Mouse (Mus musculus) left cerebral cortex, postnatal 14 days (tissue): ENCODE data around the gene Hyou1. TPM values are rescaled to one million over a fixed set of nuclear protein-coding genes. Genes with fewer than 3 reads are reported as not detected.
A peak's percentile ranks its signal among the peaks of the same experiment; 100 is the strongest.
"Not testable (repeated sequence)": the region's sequence is repeated elsewhere in the genome, so short reads cannot be mapped to it uniquely, and the experiment has no call there.

Experiments used
- DNase-seq, 2 experiments: peaks; one replicate each; pipeline ENCODE4 v3.0.0; 2021 to 2022; ENCODE audit warnings: low spot score in 2 of 2, mixed read lengths in 1 of 2
- intact Hi-C: fragments of 180-260 bp; cut with DNase I; formaldehyde crosslinking; loops from one replicate; pipeline ENCODE4 v1.15.1; 2025
- total RNA-seq, 2 experiments: library from RNA; stranded (reverse); gene quantifications; 2 replicates each; pipeline ENCODE4 v1.2.3; 2021

The Hyou1 gene
- total RNA-seq, 2 experiments from 2014 or later = 100 to 101 TPM

- intact Hi-C loops = no loop called here
- DNase-seq = no peak
These were observed 32.1 kb upstream of the Hyou1 start for GRCm38 (mm10) chr9:44347166-44347565.

- DNase-seq = no peak
- intact Hi-C loops = no loop called here
These were observed 31.7 kb upstream of the Hyou1 start for GRCm38 (mm10) chr9:44347621-44348020.

GRCm38 (mm10) chr9:44348546-44348945 lies 30.7 kb upstream of the Hyou1 start:
- no peak for DNase-seq
- intact Hi-C loops = no loop called here

- intact Hi-C loops = no loop called here
- DNase-seq = no peak
These were observed 27.9 kb upstream of the Hyou1 start for GRCm38 (mm10) chr9:44351396-44351795.

GRCm38 (mm10) chr9:44352337-44352736 lies 27.0 kb upstream of the Hyou1 start:
- DNase-seq = no peak
- intact Hi-C loops = no loop called here

- no peak for DNase-seq
- intact Hi-C loops = no loop called here
These were observed 26.1 kb upstream of the Hyou1 start for GRCm38 (mm10) chr9:44353142-44353541.

- intact Hi-C loops = no loop called here
- no peak for DNase-seq
These were observed 22.1 kb upstream of the Hyou1 start for GRCm38 (mm10) chr9:44357207-44357606.

- peak; percentile 94 to 96 for DNase-seq
- intact Hi-C loops = no loop called here
These were observed 17.9 kb upstream of the Hyou1 start, which contains the start of gene Vps11 for GRCm38 (mm10) chr9:44361190-44361917. Vps11 (minus strand) TSS chr9:44361670.

GRCm38 (mm10) chr9:44361931-44362330 lies 17.4 kb upstream of the Hyou1 start:
- intact Hi-C loops, DNase-seq: not testable (repeated sequence)

GRCm38 (mm10) chr9:44364480-44364879 lies 14.8 kb upstream of the Hyou1 start:
- DNase-seq = no peak
- intact Hi-C loops = no loop called here

- no peak for DNase-seq
- intact Hi-C loops = no loop called here
These were observed 5.9 kb upstream of the Hyou1 start for GRCm38 (mm10) chr9:44373386-44373785.

- intact Hi-C loops = no loop called here
- DNase-seq = no peak
These were observed 3.1 kb upstream of the Hyou1 start for GRCm38 (mm10) chr9:44376141-44376540.

- DNase-seq, intact Hi-C loops: not testable (repeated sequence)
These were observed 2.0 kb upstream of the Hyou1 start for GRCm38 (mm10) chr9:44377335-44377734.

- no peak for DNase-seq
- intact Hi-C loops = no loop called here
These were observed 1.0 kb upstream of the Hyou1 start for GRCm38 (mm10) chr9:44378153-44378730.

GRCm38 (mm10) chr9:44379862-44380261 lies 572 bp downstream of the Hyou1 start:
- no peak for DNase-seq
- intact Hi-C loops = no loop called here

- intact Hi-C loops = no loop called here
- no peak for DNase-seq
These were observed 5.3 kb downstream of the Hyou1 start for GRCm38 (mm10) chr9:44384596-44384995.

GRCm38 (mm10) chr9:44387221-44387620 lies 7.9 kb downstream of the Hyou1 start:
- intact Hi-C loops = no loop called here

GRCm38 (mm10) chr9:44389273-44389672 lies 10.0 kb downstream of the Hyou1 start:
- intact Hi-C loops = no loop called here
- peak; percentile 48 to 56 for DNase-seq

More at GRCm38 (mm10) chr9:44387221-44387620, 7.9 kb downstream of the Hyou1 start:
- DNase-seq = no peak

GRCm38 (mm10) chr9:44391466-44391865 lies 12.2 kb downstream of the Hyou1 start:
- intact Hi-C loops = loop anchor here (10.0 kb wide), 1 partner anchor 267 kb away; no protein-coding TSS in a partner anchor
- peak; percentile 60 to 76 for DNase-seq

GRCm38 (mm10) chr9:44396684-44397411 lies 17.6 kb downstream of the Hyou1 start, which contains the start of gene Slc37a4:
Slc37a4 (plus strand) TSS chr9:44396852.
- DNase-seq = peak; percentile 92 to 94
- intact Hi-C loops = loop anchor here (10.0 kb wide), 1 partner anchor 272 kb away; no protein-coding TSS in a partner anchor
